Mouse (Mus musculus) frontal cortex, postnatal 14 days (tissue): ENCODE results near the gene Nhlrc4.

Source experiments
- DNase-seq, 2 experiments: peaks; one replicate each; pipeline ENCODE4 v3.0.0; 2022; ENCODE audit warnings: low spot score in 2 of 2

Nhlrc4 gene

GRCm38 (mm10) chr17:25958771-25959494, 14.2 kb upstream of the Nhlrc4 start:
- no peak for DNase-seq

GRCm38 (mm10) chr17:25957586-25958051, 12.9 kb upstream of the Nhlrc4 start:
- no peak for DNase-seq

- no peak for DNase-seq
Measured at GRCm38 (mm10) chr17:25956631-25957030, 11.9 kb upstream of the Nhlrc4 start.

GRCm38 (mm10) chr17:25956201-25956600, 11.4 kb upstream of the Nhlrc4 start:
- DNase-seq: no peak

- DNase-seq: no peak
Measured at GRCm38 (mm10) chr17:25955736-25956135, 11.0 kb upstream of the Nhlrc4 start.

- DNase-seq: no peak
Measured at GRCm38 (mm10) chr17:25954671-25955070, 9.9 kb upstream of the Nhlrc4 start.

- no peak for DNase-seq
Measured at GRCm38 (mm10) chr17:25953161-25953560, 8.4 kb upstream of the Nhlrc4 start.

GRCm38 (mm10) chr17:25951803-25952623, 7.3 kb upstream of the Nhlrc4 start, which contains the start of gene A930017K11Rik:
A930017K11Rik (minus strand) TSS chr17:25952565.
- DNase-seq: no peak

GRCm38 (mm10) chr17:25951225-25951802, 6.6 kb upstream of the Nhlrc4 start:
- no peak for DNase-seq

- DNase-seq: no peak
Measured at GRCm38 (mm10) chr17:25950706-25951105, 5.9 kb upstream of the Nhlrc4 start.

GRCm38 (mm10) chr17:25949981-25950380, 5.2 kb upstream of the Nhlrc4 start:
- DNase-seq: no peak

- no peak for DNase-seq
Measured at GRCm38 (mm10) chr17:25948051-25948450, 3.3 kb upstream of the Nhlrc4 start.

- no peak for DNase-seq
Measured at GRCm38 (mm10) chr17:25947576-25947975, 2.8 kb upstream of the Nhlrc4 start.

GRCm38 (mm10) chr17:25946891-25947290, 2.1 kb upstream of the Nhlrc4 start:
- DNase-seq: no peak

- no peak for DNase-seq
Measured at GRCm38 (mm10) chr17:25946349-25946748, 1.6 kb upstream of the Nhlrc4 start.

- DNase-seq: no peak
Measured at GRCm38 (mm10) chr17:25945517-25946155, 875 bp upstream of the Nhlrc4 start.

- DNase-seq: no peak
Measured at GRCm38 (mm10) chr17:25943769-25944168, 992 bp downstream of the Nhlrc4 start.

GRCm38 (mm10) chr17:25943221-25943620, 1.5 kb downstream of the Nhlrc4 start:
- DNase-seq: no peak

- DNase-seq: no peak
Measured at GRCm38 (mm10) chr17:25942597-25943151, 2.1 kb downstream of the Nhlrc4 start.

GRCm38 (mm10) chr17:25941511-25942241, 3.1 kb downstream of the Nhlrc4 start:
- DNase-seq: peak; percentile 42 to 69

- no peak for DNase-seq
Measured at GRCm38 (mm10) chr17:25934526-25934925, 10.2 kb downstream of the Nhlrc4 start.
